Mouse (Mus musculus) liver, embryonic 14.5 days (tissue): ENCODE results near the gene Zc3h14. TPM values are rescaled to one million over a fixed set of nuclear protein-coding genes. Genes with fewer than 3 reads are reported as not detected.

Experiments
- ATAC-seq: fragments of 200-750 bp; cut with Nextera tagmentation; 2 replicates; pipeline ENCODE4 v1.8.0; 2017; ENCODE audit warnings: moderate number of reproducible peaks, mild to moderate bottlenecking, moderate library complexity; ENCODE audit not compliant: insufficient read depth
- DNase-seq, 3 experiments: peaks; one replicate each; pipeline ENCODE4 v3.0.0-alpha.2; 2012 to 2013; ENCODE audit warnings: low read depth in 3 of 3, low spot score in 3 of 3
- H3K27ac ChIP-seq: fragments of 300-500 bp; sonication (generic); 2 replicates; pipeline ENCODE4 v1.5.1; 2014; ENCODE audit warnings: moderate library complexity, mild to moderate bottlenecking, control low read depth, inconsistent platforms
- H3K27me3 ChIP-seq: fragments of 300-500 bp; sonication (generic); 2 replicates; pipeline ENCODE4 v1.6.1; 2014; ENCODE audit warnings: mild to moderate bottlenecking, low read length, moderate library complexity; ENCODE audit not compliant: control insufficient read depth, insufficient read depth
- H3K36me3 ChIP-seq: fragments of 300-500 bp; sonication (generic); replicated peaks from 2 replicates; pipeline ENCODE4 v1.6.1; 2014; ENCODE audit warnings: low read depth; ENCODE audit not compliant: control insufficient read depth, insufficient read depth
- H3K4me1 ChIP-seq, 2 experiments: fragments of 200-500 bp in 1 of 2; fragments of 300-500 bp in 1 of 2; sonication (generic) in 1 of 2; replicated peaks; 2 replicates each; pipeline ENCODE4 v1.6.1; 2012 to 2014; ENCODE audit warnings: antibody characterized with exemption in 1 of 2, inconsistent platforms in 1 of 2, low read length in 1 of 2; ENCODE audit not compliant: control insufficient read depth in 2 of 2, insufficient read depth in 2 of 2
- H3K4me2 ChIP-seq: fragments of 300-500 bp; sonication (generic); 2 replicates; pipeline ENCODE4 v1.6.1; 2014; ENCODE audit warnings: low read depth, mild to moderate bottlenecking, control low read depth, moderate library complexity
- H3K4me3 ChIP-seq, 2 experiments: fragments of 200-500 bp in 1 of 2; fragments of 300-500 bp in 1 of 2; sonication (generic) in 1 of 2; 2 replicates each; pipeline ENCODE4 v1.5.1; 2012 to 2014; ENCODE audit warnings: low read depth in 2 of 2, low read length in 2 of 2, mild to moderate bottlenecking in 2 of 2, control low read depth in 1 of 2, inconsistent platforms in 1 of 2, moderate library complexity in 1 of 2; ENCODE audit not compliant: insufficient read depth in 1 of 2
- H3K9ac ChIP-seq: fragments of 300-500 bp; sonication (generic); replicated peaks from 2 replicates; pipeline ENCODE4 v1.6.1; 2014; ENCODE audit warnings: mild to moderate bottlenecking, control low read depth, moderate library complexity
- H3K9me3 ChIP-seq: fragments of 300-500 bp; sonication (generic); 2 replicates; pipeline ENCODE4 v1.6.1; 2016; ENCODE audit warnings: low read length, mixed read lengths; ENCODE audit not compliant: control insufficient read depth
- CTCF ChIP-seq: IDR thresholded peaks from 2 replicates; pipeline ENCODE4 v1.5.1; 2016; ENCODE audit warnings: antibody characterized with exemption, low read depth, control low read depth
- EP300 ChIP-seq: IDR thresholded peaks from 2 replicates; pipeline ENCODE4 v1.6.1; 2016; ENCODE audit warnings: antibody characterized with exemption, low read depth
- WGBS: fragments of 180-500 bp; shearing (Covaris S2); extraction: QIAGEN DNeasy Blood & Tissue Kit; methylation state at CpG from one replicate; pipeline ENCODE4 v1.1.7; 2014; ENCODE audit not compliant: insufficient replicate concordance; 5-methylcytosine and 5-hydroxymethylcytosine counted together
- polyA plus RNA-seq, 2 experiments: library from polyadenylated mRNA; depleted of rRNA in 1 of 2; stranded (reverse) in 1 of 2; unstranded in 1 of 2; fragments of >200 nt; fragmentation: Nextera tagmentation in 1 of 2; extraction: Ambion mirVana in 1 of 2; gene quantifications; 2 replicates each; pipeline versions ENCODE4 v1.2.1 to v1.2.3; 2012 to 2014

The Zc3h14 gene
- polyA plus RNA-seq, 2 experiments, result 35.1 to 36.9 TPM

GRCm38 (mm10) chr12:98804078-98804748 lies 57.4 kb downstream of the Zc3h14 start:
- 75% methylated on average over 3 of the region's 3 CpGs for WGBS
- H3K27me3 ChIP-seq, result no peaks in the 10 kb centered on the region
- no peak for DNase-seq
- no peak overlapping the region for H3K27ac ChIP-seq
- H3K4me3 ChIP-seq, result no peak overlapping the region
- H3K4me1 ChIP-seq, result no peaks in the 10 kb centered on the region
- no peak overlapping the region for H3K4me2 ChIP-seq
- no peak for ATAC-seq
- no peaks in the 10 kb centered on the region for H3K9me3 ChIP-seq
- no peaks in the 10 kb centered on the region for H3K36me3 ChIP-seq
- TF ChIP-seq EP300 (no peak), CTCF (no peak)
- H3K9ac ChIP-seq, result no peak overlapping the region

GRCm38 (mm10) chr12:98820781-98821180 lies 74.0 kb downstream of the Zc3h14 start:
- H3K36me3 ChIP-seq, result no peaks in the 10 kb centered on the region
- no peak for ATAC-seq
- 71% methylated on average over 2 of the region's 2 CpGs for WGBS

GRCm38 (mm10) chr12:98831122-98831521 lies 84.4 kb downstream of the Zc3h14 start:
- no peaks in the 10 kb centered on the region for H3K27me3 ChIP-seq
- WGBS, result 56% methylated on average over 7 of the region's 7 CpGs
- no peaks in the 10 kb centered on the region for H3K4me1 ChIP-seq
- no peak overlapping the region for H3K4me2 ChIP-seq
- H3K9ac ChIP-seq, result no peak overlapping the region
- no peaks in the 10 kb centered on the region for H3K9me3 ChIP-seq
- ATAC-seq (no peak), DNase-seq (no peak)
- H3K4me3 ChIP-seq, result no peak overlapping the region
- H3K27ac ChIP-seq, result no peak overlapping the region
- no peaks in the 10 kb centered on the region for H3K36me3 ChIP-seq
- TF ChIP-seq EP300, result no peak
- TF ChIP-seq CTCF, result no peak

More at GRCm38 (mm10) chr12:98820781-98821180, 74.0 kb downstream of the Zc3h14 start:
- Histone ChIP-seq H3K9me3 (no peaks in the 10 kb centered on the region), H3K27ac (no peak overlapping the region), H3K4me3 (no peak overlapping the region), H3K27me3 (no peaks in the 10 kb centered on the region), H3K9ac (no peak overlapping the region), H3K4me1 (no peaks in the 10 kb centered on the region), H3K4me2 (no peak overlapping the region)
- TF ChIP-seq CTCF, result no peak
- TF ChIP-seq EP300, result no peak
- DNase-seq, result no peak

GRCm38 (mm10) chr12:98832929-98833598 lies 86.3 kb downstream of the Zc3h14 start:
- H3K36me3 ChIP-seq, result no peaks in the 10 kb centered on the region
- no peaks in the 10 kb centered on the region for H3K9me3 ChIP-seq
- TF ChIP-seq EP300, result no peak
- TF ChIP-seq CTCF, result no peak
- H3K4me2 ChIP-seq, result no peak overlapping the region
- H3K9ac ChIP-seq, result no peak overlapping the region
- whole genome bisulfite sequencing, result 59% methylated on average over 8 of the region's 8 CpGs
- DNase-seq (no peak), ATAC-seq (no peak)
- no peaks in the 10 kb centered on the region for H3K4me1 ChIP-seq
- H3K4me3 ChIP-seq, result no peak overlapping the region
- no peaks in the 10 kb centered on the region for H3K27me3 ChIP-seq
- no peak overlapping the region for H3K27ac ChIP-seq

GRCm38 (mm10) chr12:98833901-98834300 lies 87.1 kb downstream of the Zc3h14 start:
- no peaks in the 10 kb centered on the region for H3K4me1 ChIP-seq
- no peak for TF ChIP-seq EP300
- TF ChIP-seq CTCF, result no peak
- no peaks in the 10 kb centered on the region for H3K27me3 ChIP-seq
- 60% methylated on average over 1 of the region's 1 CpGs for WGBS
- no peak for ATAC-seq
- no peaks in the 10 kb centered on the region for H3K9me3 ChIP-seq
- no peak overlapping the region for H3K27ac ChIP-seq
- H3K4me3 ChIP-seq, result no peak overlapping the region
- no peak overlapping the region for H3K4me2 ChIP-seq
- no peak overlapping the region for H3K9ac ChIP-seq
- H3K36me3 ChIP-seq, result no peaks in the 10 kb centered on the region
- no peak for DNase-seq
